8 mouse cellular contexts compared by ENCODE assay signal in the genomic region with DNA sequence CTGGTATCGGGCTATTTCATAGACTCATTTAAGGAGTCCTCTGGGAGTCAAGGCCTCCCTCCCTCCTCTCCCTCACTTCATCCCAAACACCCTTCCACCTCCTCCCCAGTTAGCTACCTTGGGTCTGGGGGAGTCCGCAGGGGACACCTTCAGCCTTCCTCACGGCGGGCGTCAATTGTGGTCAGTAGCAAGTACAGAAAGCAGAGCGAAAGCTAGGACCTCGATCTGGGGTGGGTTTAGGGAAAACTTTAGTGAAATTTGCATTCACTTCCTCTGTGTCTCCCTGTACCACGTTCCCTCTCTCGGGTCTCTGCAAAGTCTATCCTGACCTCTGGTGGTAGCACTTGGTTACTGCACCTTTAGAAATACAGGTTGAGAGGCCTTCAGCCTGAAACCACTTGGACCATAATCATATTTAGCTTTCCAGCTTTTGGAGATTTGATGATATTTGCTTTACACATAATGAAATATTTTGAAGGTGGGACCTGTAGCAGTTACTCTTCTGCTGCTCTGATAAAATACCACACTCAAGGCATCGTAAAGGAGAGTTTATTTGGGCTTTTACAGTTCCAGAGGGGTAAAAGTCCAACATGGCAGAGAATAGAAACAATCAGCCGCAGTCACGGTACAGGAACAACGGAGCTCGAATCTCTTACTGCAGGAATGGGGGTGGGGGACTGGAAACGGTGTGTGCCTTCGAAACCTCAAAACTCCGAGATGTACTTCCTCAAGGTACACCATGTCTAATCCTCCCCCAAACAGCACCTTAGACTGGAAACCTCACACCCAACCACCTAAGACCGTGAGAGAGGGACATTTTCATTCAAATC. TPM values are rescaled to one million over a fixed set of nuclear protein-coding genes. Genes with fewer than 3 reads are reported as not detected.
A peak's percentile ranks its signal among the peaks of the same experiment; 100 is the strongest.
DNase-seq lines count a peak whose midpoint lies in the region; ATAC-seq lines count a peak whose summit lies in the region.

No protein-coding gene starts in this region.

- H3K9me3 ChIP-seq in intestine, embryonic 15.5 days, result no peaks in the 10 kb centered on the region
- no peaks in the 10 kb centered on the region for H3K9me3 ChIP-seq in limb, embryonic 10.5 days (replicated peaks)
- no peaks in the 10 kb centered on the region for H3K9me3 ChIP-seq in midbrain, embryonic 13.5 days

- no peaks in the 10 kb centered on the region for H3K36me3 ChIP-seq in intestine, embryonic 15.5 days
- no peaks in the 10 kb centered on the region for H3K36me3 ChIP-seq in limb, embryonic 10.5 days
- no peaks in the 10 kb centered on the region for H3K36me3 ChIP-seq in midbrain, embryonic 13.5 days

- peak overlapping the region; percentile 28 for H3K4me3 ChIP-seq in intestine, embryonic 15.5 days (replicated peaks)
- peak overlapping the region; percentile 28 for H3K4me3 ChIP-seq in limb, embryonic 10.5 days
- H3K4me3 ChIP-seq in midbrain, embryonic 13.5 days (replicated peaks), result 0 out of 2 replicates have a peak overlapping the region, but pooled peaks have one; percentile 16

- no peak overlapping the region for H3K27ac ChIP-seq in intestine, embryonic 15.5 days
- H3K27ac ChIP-seq in limb, embryonic 10.5 days, result peak overlapping the region; percentile 59; the same call in 1 of the 2 replicates
- no peak overlapping the region for H3K27ac ChIP-seq in midbrain, embryonic 13.5 days

- no peaks in the 10 kb centered on the region for H3K27me3 ChIP-seq in intestine, embryonic 15.5 days (replicated peaks)
- H3K27me3 ChIP-seq in limb, embryonic 10.5 days (ENCODE audit: low read depth, poor library complexity, severe bottlenecking), result no peaks in the 10 kb centered on the region
- H3K27me3 ChIP-seq in midbrain, embryonic 13.5 days, result no peaks in the 10 kb centered on the region

- DNase-seq in ovary, postnatal 14 days (ENCODE audit: low spot score), result peak; percentile 76
- no peak for DNase-seq in ovary, adult 18-20 months (ENCODE audit: low spot score)
- DNase-seq in gastrocnemius, postnatal 14 days, result peak; percentile 47
- DNase-seq in limb, embryonic 10.5 days (ENCODE audit: low spot score), result peak; percentile 58
- DNase-seq in spleen, postnatal 14 days (ENCODE audit: low spot score in 2 of 2), result peak; percentile 19 to 76

- intact Hi-C loops in gastrocnemius, postnatal 14 days (cut with DNase I; ENCODE audit: low total_unique reads), result no loop called here

- H3K4me2 ChIP-seq in intestine, embryonic 15.5 days (replicated peaks), result peak overlapping the region; percentile 58
- peak overlapping the region; percentile 36 for H3K4me2 ChIP-seq in midbrain, embryonic 13.5 days (replicated peaks)

- H3K4me1 ChIP-seq in intestine, embryonic 15.5 days (replicated peaks), result no peaks in the 10 kb centered on the region
- H3K4me1 ChIP-seq in limb, embryonic 10.5 days, result 0 out of 2 replicates have a peak, but pooled peaks cover 3% of the 10 kb centered on the region
- 0 out of 2 replicates have a peak, but pooled peaks cover 3% of the 10 kb centered on the region for H3K4me1 ChIP-seq in midbrain, embryonic 13.5 days (replicated peaks)

- ATAC-seq in common myeloid progenitor, adult 5-6 weeks (replicated peaks; ENCODE audit: low read depth, poor library complexity, severe bottlenecking), result peak; percentile 60
- ATAC-seq in intestine, embryonic 15.5 days, result peak; percentile 84
- peak; percentile 72 for ATAC-seq in midbrain, embryonic 13.5 days

- H3K9ac ChIP-seq in intestine, embryonic 15.5 days, result 0 out of 2 replicates have a peak overlapping the region, but pooled peaks have one; percentile 33
- H3K9ac ChIP-seq in midbrain, embryonic 13.5 days (replicated peaks), result no peak overlapping the region; the same call in 1 of the 2 replicates

- WGBS in intestine, embryonic 15.5 days, result 30% methylated on average over 18 of the region's 18 CpGs
- WGBS in limb, embryonic 10.5 days, result 40% methylated on average over 18 of the region's 18 CpGs
- 36% methylated on average over 18 of the region's 18 CpGs for WGBS in midbrain, embryonic 13.5 days

RNA-seq across cellular contexts. Expression of a gene that starts 41.9 kb away (rescaled TPM):
- 46.6 and 54.3 TPM in 2 replicates for total RNA-seq in common myeloid progenitor, adult 5-6 weeks (2017)
- under 1 TPM in 1 of 2 experiments, not detected in 1; 0.90 TPM for total RNA-seq in gastrocnemius, postnatal 14 days (2021)
- 0.96 and 1.1 TPM in 2 replicates for polyA plus RNA-seq in intestine, embryonic 15.5 days (2015; fragmentation: Nextera tagmentation; extraction: Ambion mirVana)
- polyA plus RNA-seq in limb, embryonic 10.5 days (2016; fragmentation: Nextera tagmentation; extraction: Ambion mirVana), result 0.48 and 0.74 TPM in 2 replicates
- polyA plus RNA-seq in midbrain, embryonic 13.5 days (2015; fragmentation: Nextera tagmentation; extraction: Ambion mirVana), result 0.59 and 0.90 TPM in 2 replicates

RNA-seq across cellular contexts. Expression of a gene that starts 56.7 kb away (rescaled TPM):
- 102 and 110 TPM in 2 replicates for total RNA-seq in common myeloid progenitor, adult 5-6 weeks (2017)
- total RNA-seq in gastrocnemius, postnatal 14 days (2021), result 100 to 1,000 TPM in 1 of 2 experiments, 10 to 100 TPM in 1; 86.5 to 112 TPM
- polyA plus RNA-seq in intestine, embryonic 15.5 days (2015; fragmentation: Nextera tagmentation; extraction: Ambion mirVana), result 29.2 and 29.3 TPM in 2 replicates
- polyA plus RNA-seq in limb, embryonic 10.5 days (2016; fragmentation: Nextera tagmentation; extraction: Ambion mirVana), result 28.1 and 33.5 TPM in 2 replicates
- polyA plus RNA-seq in midbrain, embryonic 13.5 days (2015; fragmentation: Nextera tagmentation; extraction: Ambion mirVana), result 52.1 and 54.9 TPM in 2 replicates
